Mouse (Mus musculus) v-Abl transformed pro-B cells (cell line): ENCODE measurements around the gene Plekha6.

Source experiments
- in situ Hi-C, 2 experiments: fragments of 400-800 bp; cut with MboI; formaldehyde crosslinking; loops; one replicate each; pipeline ENCODE4 v1.15.1; 2025; ENCODE audit not compliant: unreplicated experiment in 2 of 2

The Plekha6 gene

DNA sequence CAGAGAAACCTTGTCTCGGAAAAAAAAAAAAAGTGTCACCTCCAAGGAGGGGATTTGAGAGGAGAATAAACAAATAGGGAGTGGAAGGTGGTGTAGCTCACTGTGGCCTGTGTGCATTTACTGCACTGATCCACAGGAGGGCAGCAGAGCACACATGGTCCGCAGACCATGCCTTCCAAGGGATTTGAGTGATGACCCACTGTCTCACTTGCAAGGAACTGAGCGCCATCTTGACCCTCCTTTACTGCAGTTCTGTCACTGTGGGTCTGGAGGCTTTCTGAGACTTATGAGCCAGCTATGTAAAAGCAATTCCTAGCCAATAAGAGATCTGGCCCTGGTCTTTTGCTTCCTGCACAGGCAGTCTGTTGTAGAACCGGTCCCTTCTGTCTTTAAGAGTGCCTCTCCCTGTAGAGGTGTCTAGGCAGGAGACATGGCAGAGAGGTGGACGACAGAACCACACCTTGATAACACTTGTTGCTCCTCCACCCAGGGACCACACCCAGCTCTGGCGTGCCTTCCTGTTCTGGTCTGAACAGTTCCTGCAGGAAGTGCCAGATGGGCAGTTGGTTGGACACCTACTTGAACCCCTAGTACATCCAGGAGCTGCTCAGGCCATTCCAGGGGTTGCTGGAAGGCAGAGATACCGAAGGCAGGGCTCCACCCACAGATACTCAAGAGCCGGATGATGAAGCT, 13.6 kb downstream of the Plekha6 start:
- in situ Hi-C loops, result loop anchor here (5.0 to 25.0 kb wide), 6 partner anchors 130 to 537 kb away; partner anchors contain the start of genes Golt1a (in 2 of the 2) and Snrpe (in 1 of the 2)

DNA sequence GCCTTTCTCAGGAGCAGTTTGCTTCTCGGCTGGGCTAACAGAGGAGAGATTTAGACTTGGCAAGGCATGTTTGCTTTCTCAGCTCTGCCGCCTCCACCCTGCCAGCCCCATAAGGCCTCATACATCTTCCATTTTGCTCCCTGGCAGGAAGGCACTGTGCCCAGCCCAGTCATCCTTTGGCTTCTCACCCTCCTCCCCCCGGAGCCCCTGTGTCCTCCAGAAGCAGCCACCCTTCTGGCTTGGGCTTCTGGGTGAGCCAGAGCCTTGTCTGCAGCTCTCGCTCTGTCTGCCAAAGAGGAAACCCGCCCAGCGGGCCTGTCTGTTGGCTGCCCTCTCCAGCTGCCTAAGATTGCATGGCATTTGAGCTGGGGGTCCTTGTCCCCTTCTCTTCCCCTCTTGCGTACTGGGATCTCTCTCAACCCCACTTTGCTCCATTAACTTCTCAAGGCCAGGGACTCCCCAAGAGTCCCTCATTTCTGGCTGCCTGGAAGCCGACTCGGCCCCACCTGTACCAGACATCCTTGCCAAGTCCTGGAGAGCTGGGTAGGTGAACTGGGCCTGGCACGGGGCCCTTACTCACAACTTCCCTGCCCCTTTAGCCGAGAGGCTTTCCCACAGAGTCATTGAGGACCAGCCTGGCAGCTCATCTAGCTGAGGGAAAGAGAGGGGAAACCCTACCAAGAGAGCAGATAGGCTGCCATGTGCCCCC, 14.9 kb downstream of the Plekha6 start:
- in situ Hi-C loops, result loop anchor here (5.0 to 25.0 kb wide), 6 partner anchors 128 to 536 kb away; partner anchors contain the start of genes Golt1a (in 2 of the 2) and Snrpe (in 1 of the 2)

DNA sequence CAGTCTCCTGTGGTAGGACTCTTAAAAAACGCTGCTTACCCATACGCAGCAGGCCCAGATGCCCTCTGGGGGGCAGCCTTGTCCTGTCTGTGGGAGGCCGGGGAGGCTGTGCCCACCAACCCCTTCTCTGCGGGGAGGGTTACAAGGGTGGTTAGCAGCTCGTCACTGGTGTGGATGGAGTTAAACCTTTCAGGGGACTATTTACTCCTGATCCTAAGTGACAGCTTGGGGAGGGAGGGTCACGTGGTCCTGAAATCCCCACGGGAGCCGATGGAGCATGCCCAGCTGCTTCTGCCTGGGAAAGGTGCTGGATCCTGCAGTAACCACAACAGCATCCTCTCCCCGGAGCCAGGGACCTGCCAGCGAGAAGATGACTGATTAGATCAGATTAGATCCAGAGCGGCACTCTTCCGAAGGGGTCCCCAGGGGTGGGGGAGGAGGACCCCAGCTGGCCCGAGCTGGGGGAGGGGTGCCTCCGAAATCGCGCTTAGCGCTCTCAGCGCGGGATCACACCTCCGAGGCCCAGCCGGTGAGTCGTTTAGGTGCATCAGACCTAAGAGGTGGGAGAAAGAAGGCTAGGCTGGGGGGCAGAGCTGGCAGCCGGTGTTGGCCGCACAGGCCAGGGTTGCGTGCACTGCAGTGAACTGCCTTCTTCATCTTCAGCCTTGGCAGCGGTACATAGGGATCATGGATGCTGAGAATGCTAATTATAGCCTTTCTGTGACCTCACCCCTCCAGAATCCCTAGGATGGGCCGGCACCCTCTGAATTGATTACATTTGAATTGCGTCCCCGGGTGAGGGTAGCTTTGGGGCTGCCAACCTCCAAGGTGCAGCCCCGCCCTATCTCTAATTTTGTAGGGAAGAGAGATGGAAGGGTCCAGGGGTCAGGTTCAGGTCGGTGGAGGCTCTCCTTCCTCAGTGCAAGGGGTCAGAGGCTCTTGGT, 17.3 kb downstream of the Plekha6 start:
- in situ Hi-C loops, result loop anchor here in 1 of 2 experiments (25.0 kb wide), 1 partner anchor 419 kb away; no protein-coding TSS in a partner anchor

GRCm38 (mm10) chr1:133182016-133182705, 18.2 kb downstream of the Plekha6 start:
- in situ Hi-C loops, result loop anchor here in 1 of 2 experiments (25.0 kb wide), 1 partner anchor 420 kb away; no protein-coding TSS in a partner anchor

- in situ Hi-C loops, result loop anchor here in 1 of 2 experiments (25.0 kb wide), 1 partner anchor 420 kb away; no protein-coding TSS in a partner anchor
These were observed 18.7 kb downstream of the Plekha6 start for GRCm38 (mm10) chr1:133182706-133183095.

DNA sequence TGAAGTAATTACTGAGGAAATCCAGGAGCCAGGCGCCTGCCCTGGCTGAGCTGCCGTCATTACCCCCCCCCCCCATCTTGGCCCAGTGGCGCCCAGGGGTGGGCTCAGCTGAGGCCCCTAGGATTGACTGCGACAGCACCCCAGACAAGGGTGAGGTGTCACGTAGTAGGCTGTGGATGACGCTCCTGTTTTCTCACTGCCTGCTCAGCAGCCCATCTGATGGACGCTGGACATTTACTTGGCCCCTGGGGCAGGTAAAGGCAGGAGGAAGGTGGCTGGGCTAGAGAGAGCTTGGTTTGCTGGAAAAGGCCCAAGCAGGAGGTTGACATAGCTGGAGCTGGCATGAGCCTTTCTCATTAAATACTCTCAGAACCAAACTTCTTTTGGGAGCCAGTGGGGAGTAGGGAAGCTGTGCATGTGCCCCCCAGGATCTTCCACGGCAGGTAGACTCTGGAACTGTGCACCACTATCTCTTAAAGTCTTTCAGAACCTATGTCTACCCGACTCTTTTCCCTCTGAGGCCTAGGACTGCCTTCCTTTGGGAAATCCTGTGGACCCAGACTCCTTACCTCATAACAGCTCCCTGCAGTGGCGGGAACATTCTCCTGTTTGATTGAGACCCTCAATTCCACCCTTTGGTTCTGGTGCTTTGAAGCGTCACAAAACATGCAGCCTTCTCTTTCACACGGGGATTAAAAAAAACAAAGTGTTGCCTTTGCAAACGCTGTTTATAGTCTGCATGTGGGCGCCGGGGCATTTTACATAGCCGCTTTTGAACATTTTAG, 19.3 kb downstream of the Plekha6 start:
- in situ Hi-C loops, result loop anchor here in 1 of 2 experiments (25.0 kb wide), 1 partner anchor 421 kb away; no protein-coding TSS in a partner anchor

DNA sequence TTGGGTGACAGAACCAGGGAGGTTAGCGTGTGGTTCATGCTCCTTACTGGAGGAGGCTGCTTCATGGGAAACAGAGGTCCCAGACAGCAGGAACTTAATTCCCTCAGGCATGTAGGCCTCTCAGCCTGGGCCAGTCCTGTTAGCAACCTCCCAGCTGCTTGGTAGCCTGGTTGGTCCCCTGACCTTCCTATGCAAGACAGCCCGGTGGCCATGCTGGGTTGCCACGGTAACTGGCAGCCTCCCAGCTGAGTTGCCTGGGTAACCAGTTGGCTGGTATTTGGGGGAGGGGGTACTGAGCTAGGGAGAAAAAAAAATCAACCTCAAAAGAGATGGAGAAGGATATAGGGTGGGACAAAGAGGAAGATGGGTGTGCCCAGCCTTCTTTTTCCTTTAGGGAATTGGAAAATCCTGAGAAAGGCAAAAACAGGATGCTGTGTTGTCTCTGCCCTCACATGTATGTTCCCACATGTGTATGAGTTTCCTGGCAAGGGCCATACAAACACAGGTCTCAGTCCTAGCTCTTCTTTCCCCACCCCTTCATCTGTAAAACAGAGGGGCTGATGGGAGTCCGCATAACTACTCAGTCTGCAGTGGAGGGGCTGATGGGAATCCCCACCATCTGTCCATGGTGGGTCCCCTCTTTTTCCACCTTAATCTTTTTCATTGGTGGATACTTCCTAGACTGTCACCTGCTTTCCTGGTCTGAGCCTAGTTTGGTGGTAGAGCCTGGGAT, 24.1 kb downstream of the Plekha6 start:
- in situ Hi-C loops, result loop anchor here in 1 of 2 experiments (25.0 kb wide), 1 partner anchor 426 kb away; no protein-coding TSS in a partner anchor

DNA sequence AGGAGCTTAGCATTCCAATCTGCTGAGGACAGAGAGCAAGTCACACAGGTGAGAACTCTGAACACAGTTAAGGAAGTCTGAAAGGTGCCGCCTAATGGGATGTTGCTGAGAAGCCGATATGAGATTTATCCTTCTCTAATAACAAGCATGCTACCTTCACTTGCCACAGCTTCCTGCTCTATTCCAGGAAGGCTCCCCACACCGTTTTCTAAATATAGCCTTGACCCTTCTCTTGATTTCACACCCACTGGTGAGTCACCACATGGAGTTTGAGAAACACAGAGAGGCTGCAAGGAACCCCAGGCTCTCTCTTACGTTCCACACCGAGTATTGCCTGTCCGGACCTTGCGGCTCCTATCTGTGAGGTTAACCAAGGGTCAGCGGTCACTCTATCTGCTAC, 24.7 kb downstream of the Plekha6 start:
- in situ Hi-C loops, result loop anchor here in 1 of 2 experiments (25.0 kb wide), 1 partner anchor 426 kb away; no protein-coding TSS in a partner anchor

- in situ Hi-C loops, result loop anchor here in 1 of 2 experiments (25.0 kb wide), 1 partner anchor 427 kb away; no protein-coding TSS in a partner anchor
These were observed 25.5 kb downstream of the Plekha6 start for GRCm38 (mm10) chr1:133189471-133189870.

DNA sequence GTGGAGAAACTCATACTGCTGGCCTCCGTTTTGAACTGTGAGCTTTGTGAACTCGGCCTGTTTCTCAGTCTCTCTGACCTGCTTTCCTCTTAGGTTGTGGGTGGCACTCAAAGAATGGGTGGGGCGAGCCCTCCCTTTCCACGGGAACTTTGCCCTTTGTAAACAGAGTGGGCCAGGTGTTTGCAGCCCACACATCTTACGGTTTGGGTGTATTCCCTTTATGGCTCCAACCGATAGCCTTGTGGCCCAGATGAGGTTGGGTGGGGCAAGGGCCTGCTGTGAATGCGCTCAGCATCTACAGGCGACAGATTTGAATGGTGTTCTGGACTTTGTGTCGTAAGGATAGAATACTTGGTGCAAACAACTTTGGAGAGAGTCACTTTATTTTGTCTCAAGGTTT, 26.5 kb downstream of the Plekha6 start:
- in situ Hi-C loops, result loop anchor here in 1 of 2 experiments (25.0 kb wide), 1 partner anchor 428 kb away; no protein-coding TSS in a partner anchor

GRCm38 (mm10) chr1:133196181-133196580, 32.2 kb downstream of the Plekha6 start:
- in situ Hi-C loops, result loop anchor here in 1 of 2 experiments (25.0 kb wide), 1 partner anchor 434 kb away; no protein-coding TSS in a partner anchor

DNA sequence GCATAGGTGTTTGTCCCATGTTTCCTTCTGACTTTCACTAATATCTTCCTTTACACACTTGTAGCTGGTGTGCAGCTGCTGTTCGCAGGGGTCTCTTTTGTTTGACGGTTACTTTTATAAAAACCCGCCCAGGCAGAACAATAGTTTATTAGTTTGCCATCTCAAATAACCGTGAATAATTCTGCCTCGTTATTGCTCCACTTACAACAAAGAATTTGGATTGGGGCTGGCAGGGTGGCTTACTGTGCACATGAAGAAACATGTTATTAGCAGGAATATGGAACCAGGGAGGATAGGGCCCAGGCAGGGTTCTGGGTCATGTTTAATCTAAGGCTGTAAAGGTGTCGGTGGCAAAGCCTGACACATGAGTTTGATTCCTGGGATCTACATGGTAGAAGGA, 33.3 kb downstream of the Plekha6 start:
- in situ Hi-C loops, result loop anchor here in 1 of 2 experiments (25.0 kb wide), 1 partner anchor 435 kb away; no protein-coding TSS in a partner anchor

GRCm38 (mm10) chr1:133199706-133200105, 35.7 kb downstream of the Plekha6 start:
- in situ Hi-C loops, result loop anchor here in 1 of 2 experiments (25.0 kb wide), 1 partner anchor 437 kb away; no protein-coding TSS in a partner anchor

- in situ Hi-C loops, result no loop called here
These were observed 37.5 kb downstream of the Plekha6 start for GRCm38 (mm10) chr1:133201499-133201898.

GRCm38 (mm10) chr1:133203701-133204100, 39.7 kb downstream of the Plekha6 start:
- in situ Hi-C loops, result no loop called here

- in situ Hi-C loops, result no loop called here
These were observed 40.4 kb downstream of the Plekha6 start for GRCm38 (mm10) chr1:133204341-133204849.

DNA sequence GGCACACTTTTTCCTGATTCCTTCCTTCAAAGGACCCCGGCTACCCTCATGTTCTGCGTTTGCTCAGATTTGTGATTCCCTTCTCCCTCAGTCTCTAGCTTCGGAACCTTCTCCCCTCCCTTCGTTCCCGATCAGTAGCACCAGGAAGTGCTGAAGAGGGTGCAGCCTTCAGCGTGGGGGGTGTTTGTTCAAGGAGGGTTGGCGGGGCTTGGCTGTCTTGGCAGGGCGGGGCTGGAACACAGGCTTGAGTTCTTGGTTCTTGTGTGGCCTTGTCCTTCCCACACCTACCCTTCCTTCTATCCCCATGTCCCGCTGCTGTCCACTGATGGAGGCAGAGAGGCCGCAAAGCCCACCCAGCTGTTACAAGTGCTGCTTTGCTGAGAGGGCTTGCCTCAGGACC, 41.0 kb downstream of the Plekha6 start:
- in situ Hi-C loops, result no loop called here
